Mouse (Mus musculus): Measurements from ENCODE around the gene Kif6.

GRCm38 (mm10) chr17:49834044-49834545 lies 219.2 kb downstream of the Kif6 start:
- TF ChIP-seq CTCF (IDR thresholded peaks at IDR 0.05; ENCODE audit: low read depth), result no peak
- TF ChIP-seq EP300 (IDR thresholded peaks at IDR 0.05; ENCODE audit: low read depth), result no peak
